Mouse (Mus musculus): ENCODE data around the gene Vamp8.

Gene Vamp8

DNA sequence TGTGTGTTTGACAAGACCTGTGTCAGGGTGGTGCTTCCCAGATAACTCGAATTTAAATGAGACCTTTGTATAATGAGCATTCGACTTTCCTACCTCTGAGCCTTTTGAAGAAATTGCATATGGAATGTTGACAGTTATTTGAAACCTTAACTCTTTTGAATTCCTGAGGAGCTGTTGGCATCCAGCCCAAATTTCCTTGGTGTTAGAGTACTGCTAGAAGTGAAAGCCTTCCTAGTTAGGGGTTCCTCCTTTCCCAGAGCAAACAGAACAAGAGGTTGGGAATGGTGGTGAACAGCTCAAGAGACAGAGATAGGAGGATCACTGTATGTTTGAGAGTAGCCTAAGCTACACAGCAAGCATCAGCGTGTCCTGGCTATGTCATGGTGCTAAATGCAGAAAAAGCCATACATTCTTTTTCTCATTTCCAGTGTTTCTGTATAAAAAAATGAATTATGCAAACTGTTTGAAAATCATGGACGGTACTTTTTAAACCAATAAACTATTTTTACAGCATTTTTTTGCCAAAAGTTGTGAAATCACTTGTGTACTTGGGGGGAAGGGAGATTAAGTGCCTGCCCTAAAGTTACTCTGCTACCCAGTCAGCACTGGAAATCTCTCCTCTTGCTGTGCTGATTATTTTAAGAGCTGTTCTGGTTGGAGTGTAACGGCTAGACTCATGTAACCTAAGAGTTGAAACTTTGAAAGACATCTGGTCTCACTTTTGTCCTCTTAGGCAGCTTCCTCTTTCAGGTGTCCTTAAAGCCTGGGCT lies 37.7 kb downstream of the Vamp8 start:
- no peak for DNase-seq (ENCODE audit: low spot score in 2 of 2)

DNA sequence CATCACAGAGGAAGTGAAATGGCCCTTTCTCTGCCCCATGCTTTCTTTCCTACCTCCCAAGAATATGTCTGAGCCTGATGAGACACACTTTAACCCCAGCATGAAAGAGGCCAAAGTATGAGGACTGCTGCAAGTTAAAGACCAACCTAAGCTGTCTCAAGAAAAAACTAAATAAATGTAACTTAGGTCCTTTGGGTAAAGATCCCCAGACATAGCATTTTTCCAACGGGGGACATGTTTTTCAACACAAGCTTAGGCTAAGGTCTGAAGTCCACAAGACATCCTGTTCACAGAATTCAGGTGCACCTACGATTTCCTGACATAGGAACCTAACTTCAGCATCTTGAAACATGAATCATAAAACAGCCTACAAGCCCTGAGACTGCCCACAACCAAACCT lies 40.3 kb downstream of the Vamp8 start:
- DNase-seq (ENCODE audit: low spot score in 2 of 2): no peak

DNA sequence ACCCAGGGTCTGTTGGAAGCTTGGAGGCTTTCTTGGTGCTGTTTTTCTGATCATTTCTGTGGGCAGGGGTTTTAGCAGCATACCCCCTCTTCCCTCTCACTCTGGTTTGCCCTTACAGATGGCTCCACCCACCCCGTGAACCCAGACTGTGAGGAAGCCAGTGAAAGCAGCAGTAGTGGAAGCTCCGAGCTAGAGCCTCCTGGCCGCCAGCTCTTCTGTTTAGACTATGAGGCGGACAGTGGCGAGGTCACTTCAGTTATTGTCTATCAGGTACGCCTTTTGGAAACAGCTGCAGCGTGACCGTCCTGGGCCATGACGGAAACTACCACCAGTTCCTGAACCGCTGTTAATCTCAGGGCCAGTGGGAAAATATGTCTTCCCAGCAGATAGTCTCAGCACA lies 42.1 kb downstream of the Vamp8 start:
- no peak for DNase-seq (ENCODE audit: low spot score in 2 of 2)

DNA sequence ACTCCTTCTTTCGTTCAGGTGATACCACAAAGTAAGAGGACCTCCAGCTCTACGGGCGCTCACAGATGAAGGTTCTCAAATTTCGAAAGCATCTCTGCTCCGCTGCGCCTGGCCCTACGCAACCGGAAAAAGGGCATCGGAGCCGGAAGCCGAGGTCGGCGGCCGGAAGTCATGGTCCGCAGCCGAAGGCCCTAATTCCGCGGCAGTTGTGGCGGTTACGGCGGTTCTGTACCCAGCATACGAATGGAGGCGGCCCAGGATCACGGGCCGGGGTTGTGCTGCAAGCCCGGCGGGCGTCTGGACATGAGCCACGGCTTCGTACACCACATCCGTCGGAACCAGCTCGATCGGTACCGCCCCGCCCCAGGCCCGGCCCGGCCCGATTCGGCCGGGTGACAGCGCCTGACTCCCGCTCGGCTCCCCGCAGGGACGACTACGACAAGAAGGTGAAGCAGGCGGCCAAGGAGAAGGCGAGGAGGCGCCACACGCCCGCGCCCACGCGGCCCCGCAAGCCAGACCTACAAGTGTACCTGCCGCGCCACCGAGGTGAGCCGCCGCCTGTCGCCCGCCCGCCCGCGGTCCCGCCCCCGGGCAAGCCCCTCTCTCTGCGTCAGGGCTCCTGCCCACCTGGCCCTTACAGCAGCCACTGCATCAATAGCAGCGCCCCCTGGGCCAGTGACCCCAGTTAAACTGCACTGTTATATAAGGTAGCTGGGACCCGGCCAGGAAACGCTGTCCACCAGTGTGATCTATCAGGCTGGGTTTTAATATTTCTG lies 43.1 kb downstream of the Vamp8 start, which contains the start of gene 0610030E20Rik:
Gene 0610030E20Rik, plus strand, starts transcription at position 152 of the 776 bp plus-strand sequence.
- peak; percentile 70 to 73 for DNase-seq (ENCODE audit: low spot score in 2 of 2)

DNA sequence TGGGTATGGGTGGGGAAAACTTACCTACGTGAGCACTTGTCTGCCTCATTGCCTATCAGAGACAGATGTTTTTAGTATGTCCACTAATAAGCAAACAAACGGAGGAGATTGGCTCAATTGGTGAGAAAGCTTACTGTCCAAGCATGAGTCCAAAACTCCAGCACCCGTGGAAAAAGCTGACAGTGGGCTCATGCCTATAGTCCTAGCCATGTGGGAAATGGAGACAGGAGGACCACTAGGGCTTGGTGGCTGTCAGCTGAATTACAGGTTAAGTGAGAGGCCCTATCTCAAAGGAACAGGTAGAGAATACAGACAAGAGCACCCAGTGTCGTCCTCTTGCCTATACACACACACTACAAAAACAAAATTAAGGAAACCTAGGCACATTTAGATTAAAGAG lies 44.2 kb downstream of the Vamp8 start:
- DNase-seq (ENCODE audit: low spot score in 2 of 2): no peak

DNA sequence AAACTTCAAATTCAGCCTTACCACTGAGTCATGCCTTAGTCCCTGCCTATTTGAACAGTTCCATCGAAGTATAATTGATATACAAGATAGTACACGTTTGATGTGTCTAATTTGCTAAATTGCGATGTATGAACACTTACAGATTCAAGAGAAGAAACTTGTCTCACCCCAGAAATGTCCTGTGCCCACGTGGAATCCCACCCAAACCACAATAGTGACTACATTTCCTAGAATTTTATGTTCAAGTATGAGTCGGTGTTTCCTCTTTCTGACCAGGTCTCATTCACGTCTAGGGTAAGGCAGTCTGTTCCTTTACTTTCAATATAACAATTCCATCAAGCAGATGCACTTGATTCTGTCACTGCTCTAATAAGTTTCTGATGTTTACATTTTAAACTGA lies 44.9 kb downstream of the Vamp8 start:
- DNase-seq (ENCODE audit: low spot score in 2 of 2): no peak

DNA sequence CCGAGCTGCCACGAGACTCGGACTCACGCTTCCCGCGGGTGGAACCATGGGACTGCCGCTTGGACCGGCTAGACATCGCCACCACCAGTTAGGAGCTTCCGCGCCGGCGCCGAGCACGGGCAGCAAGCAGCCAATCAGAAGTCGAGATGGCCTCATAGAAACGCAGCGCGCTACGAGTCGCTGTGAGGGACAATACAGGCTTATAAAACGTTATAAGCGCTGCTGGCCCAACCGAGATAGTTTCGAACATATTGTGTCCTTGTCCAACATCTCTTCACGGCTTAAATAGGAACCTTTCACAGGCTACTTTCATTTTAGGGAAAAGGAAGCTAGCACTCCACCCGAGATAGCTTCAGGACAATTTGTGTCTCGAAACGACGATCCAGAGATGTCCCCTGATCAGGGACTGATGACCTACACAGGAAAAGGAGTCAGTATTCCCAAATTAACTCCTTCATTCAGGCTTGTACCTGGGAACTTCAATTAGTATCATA lies 45.4 kb downstream of the Vamp8 start, which contains the start of gene Usp39:
Gene Usp39, minus strand, starts transcription at position 111 of the 494 bp plus-strand sequence.
- DNase-seq (ENCODE audit: low spot score in 2 of 2): peak; percentile 82 to 85

DNA sequence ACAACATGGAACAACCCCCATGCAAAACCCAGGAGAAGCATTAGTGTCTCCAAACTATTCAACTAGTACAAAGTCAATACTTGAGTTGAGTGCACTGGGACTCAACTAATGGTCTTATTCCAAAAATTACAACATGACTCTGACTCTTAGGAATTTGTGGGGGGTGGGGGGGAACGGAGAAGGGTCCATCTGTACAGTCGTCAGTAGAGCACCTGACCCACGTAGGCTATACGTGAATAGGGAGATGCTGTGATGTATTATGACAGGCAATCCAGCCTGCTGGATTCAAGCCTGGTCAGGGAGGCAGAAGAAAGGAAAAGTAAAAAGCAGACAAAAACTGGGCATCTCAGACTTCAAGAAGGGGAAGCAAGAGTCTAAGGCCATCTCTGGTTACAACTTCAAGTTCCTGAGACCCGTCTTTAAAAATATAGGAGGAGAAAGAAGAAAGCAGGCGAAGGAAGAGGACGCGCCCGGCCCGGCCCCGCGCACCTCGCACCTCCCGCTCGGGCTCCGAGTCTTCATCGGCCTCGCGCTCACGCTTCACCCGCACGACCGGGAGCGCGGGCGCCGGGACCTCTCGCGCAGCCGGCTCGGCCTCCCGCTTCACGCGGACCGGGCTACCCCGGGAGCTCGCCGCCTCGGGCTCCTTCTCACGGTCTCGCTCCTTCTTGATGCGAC lies 46.0 kb downstream of the Vamp8 start:
- no peak for DNase-seq (ENCODE audit: low spot score in 2 of 2)

DNA sequence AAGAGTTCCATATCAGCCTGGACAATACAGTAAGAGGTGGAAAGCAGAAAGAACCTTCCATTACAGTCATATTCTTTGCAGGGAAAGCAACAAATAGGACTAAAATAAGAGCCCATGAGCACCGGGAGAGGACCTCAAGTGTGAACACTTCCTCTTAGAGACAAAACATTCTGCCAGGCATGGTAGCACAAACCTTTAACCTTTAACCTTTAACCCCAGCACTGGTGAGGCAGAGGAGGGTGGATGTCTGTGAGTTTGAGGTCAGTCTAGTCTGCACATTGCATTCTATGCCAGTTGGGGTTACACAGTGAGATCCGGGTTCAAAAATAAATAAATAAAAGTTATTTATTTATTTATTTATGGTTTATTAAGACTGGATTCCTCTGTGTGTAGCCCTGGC lies 50.0 kb downstream of the Vamp8 start:
- DNase-seq (ENCODE audit: low spot score in 2 of 2): no peak

Data from thymus, postnatal 10 days (tissue).